In the genomic region with DNA sequence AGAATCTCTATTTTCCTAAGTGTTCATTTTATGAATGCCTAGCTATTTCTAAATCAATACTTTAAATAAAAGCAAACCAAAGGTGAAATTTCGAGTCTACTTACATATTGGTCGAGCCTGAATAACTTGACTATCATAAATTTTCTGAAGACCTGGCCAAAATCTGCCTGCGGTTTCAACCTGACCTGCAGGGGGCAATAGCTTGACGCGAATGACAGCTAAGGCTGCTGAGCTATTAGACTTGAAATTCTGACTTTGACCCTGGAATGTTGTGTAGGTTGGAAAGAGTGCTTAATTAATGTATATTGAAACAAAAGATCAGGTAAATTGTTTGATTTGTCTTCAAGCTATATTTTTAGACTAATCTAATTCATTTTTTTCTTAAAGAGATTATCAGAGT, we compare ENCODE assay signal across 9 mouse cellular contexts.
DNase-seq lines count a peak whose midpoint lies in the region; ATAC-seq and TF ChIP-seq lines count a peak whose summit lies in the region.
"Had no signal": no experiment of that assay in that cellular context is flagged by ENCODE, and none has a peak within 500 bp of the region (broad histone marks: within the 10 kb centered on the region; RNA-seq: fewer than 3 reads in every experiment).

No protein-coding gene starts in this region.

- no peak overlapping the region for H3K4me2 ChIP-seq in hindbrain, embryonic 11.5 days (replicated peaks; ENCODE audit: low read depth, low read length)
- H3K4me2 ChIP-seq in hindbrain, embryonic 13.5 days = no peak overlapping the region
- no peak overlapping the region for H3K4me2 ChIP-seq in embryonic facial prominence, embryonic 14.5 days (ENCODE audit: low read depth, low read length)
- H3K4me2 ChIP-seq: embryonic facial prominence, embryonic 15.5 days had no signal

- peak; percentile 76 for TF ChIP-seq CTCF in E14TG2a.4 (conservative IDR thresholded peaks at IDR 0.05; ENCODE audit: low read length)

- 5% methylated on average over 5 of the region's 5 CpGs for WGBS in hindbrain, embryonic 11.5 days
- 3% methylated on average over 5 of the region's 5 CpGs for WGBS in hindbrain, embryonic 13.5 days
- 2% methylated on average over 5 of the region's 5 CpGs for WGBS in embryonic facial prominence, embryonic 14.5 days

- peak; percentile 81 for DNase-seq in hindbrain, embryonic 11.5 days (ENCODE audit: low spot score)
- DNase-seq in adrenal gland, adult 2 months = peak; percentile 54
- peak; percentile 53 for DNase-seq in embryonic facial prominence, embryonic 14.5 days (ENCODE audit: low spot score)
- DNase-seq in layer of hippocampus, postnatal 14 days (ENCODE audit: low spot score in 2 of 2) = peak; percentile 68 to 81
- DNase-seq in retina, embryonic 14.5 days (ENCODE audit: low spot score) = peak; percentile 87

- no peak overlapping the region for H3K4me3 ChIP-seq in hindbrain, embryonic 11.5 days (ENCODE audit: low read depth, low read length)
- H3K4me3 ChIP-seq in hindbrain, embryonic 13.5 days = no peak overlapping the region
- H3K4me3 ChIP-seq in E14TG2a.4 (replicated peaks; ENCODE audit: low read length) = no peak overlapping the region
- no peak overlapping the region for H3K4me3 ChIP-seq in embryonic facial prominence, embryonic 14.5 days (ENCODE audit: low read depth, low read length)
- H3K4me3 ChIP-seq: embryonic facial prominence, embryonic 15.5 days had no signal

- no peak overlapping the region for H3K27ac ChIP-seq in hindbrain, embryonic 11.5 days (ENCODE audit: low read depth, low read length)
- H3K27ac ChIP-seq in hindbrain, embryonic 13.5 days = no peak overlapping the region
- H3K27ac ChIP-seq in embryonic facial prominence, embryonic 14.5 days (replicated peaks; ENCODE audit: low read depth, low read length) = no peak overlapping the region
- H3K27ac ChIP-seq: embryonic facial prominence, embryonic 15.5 days had no signal

- no peak overlapping the region for H3K9ac ChIP-seq in hindbrain, embryonic 11.5 days (ENCODE audit: low read depth, low read length)
- no peak overlapping the region for H3K9ac ChIP-seq in hindbrain, embryonic 13.5 days
- no peak overlapping the region for H3K9ac ChIP-seq in embryonic facial prominence, embryonic 14.5 days (ENCODE audit: low read depth, low read length)
- H3K9ac ChIP-seq: embryonic facial prominence, embryonic 15.5 days had no signal

- no peaks in the 10 kb centered on the region for H3K4me1 ChIP-seq in hindbrain, embryonic 11.5 days (replicated peaks; ENCODE audit: control insufficient read depth, insufficient read depth, low read length)
- H3K4me1 ChIP-seq in hindbrain, embryonic 13.5 days (replicated peaks) = peaks cover 19% of the 10 kb centered on the region
- H3K4me1 ChIP-seq in E14TG2a.4 (replicated peaks; ENCODE audit: low read depth, low read length) = peaks cover 19% of the 10 kb centered on the region
- 0 out of 2 replicates have a peak, but pooled peaks cover 10% of the 10 kb centered on the region for H3K4me1 ChIP-seq in embryonic facial prominence, embryonic 14.5 days (ENCODE audit: control insufficient read depth, insufficient read depth, low read length)

- H3K36me3 ChIP-seq in hindbrain, embryonic 11.5 days (ENCODE audit: control insufficient read depth, insufficient read depth, low read length) = no peaks in the 10 kb centered on the region
- H3K36me3 ChIP-seq in hindbrain, embryonic 13.5 days = no peaks in the 10 kb centered on the region
- H3K36me3 ChIP-seq in E14TG2a.4 (ENCODE audit: insufficient read depth, low read length) = no peaks in the 10 kb centered on the region
- H3K36me3 ChIP-seq in embryonic facial prominence, embryonic 14.5 days (ENCODE audit: control insufficient read depth, insufficient read depth, low read length) = no peaks in the 10 kb centered on the region
- H3K36me3 ChIP-seq: embryonic facial prominence, embryonic 15.5 days had no signal

- ATAC-seq in hindbrain, embryonic 11.5 days (ENCODE audit: low FRiP score) = no peak
- no peak for ATAC-seq in hindbrain, embryonic 13.5 days (ENCODE audit: low FRiP score)
- no peak for ATAC-seq in embryonic facial prominence, embryonic 14.5 days (ENCODE audit: low read depth)
- no peak for ATAC-seq in erythroid progenitor cell, adult 5-6 weeks (replicated peaks; ENCODE audit: low FRiP score, poor library complexity, severe bottlenecking)

- peaks cover 10% of the 10 kb centered on the region; the same call in 1 of the 2 replicates for H3K27me3 ChIP-seq in hindbrain, embryonic 11.5 days (ENCODE audit: control insufficient read depth, insufficient read depth, low read length)
- peaks cover 25% of the 10 kb centered on the region for H3K27me3 ChIP-seq in hindbrain, embryonic 13.5 days
- peaks cover 43% of the 10 kb centered on the region for H3K27me3 ChIP-seq in E14TG2a.4 (ENCODE audit: insufficient read depth, low read length)
- H3K27me3 ChIP-seq in embryonic facial prominence, embryonic 14.5 days (replicated peaks; ENCODE audit: control insufficient read depth, insufficient read depth, low read length) = peaks cover 44% of the 10 kb centered on the region

- no peaks in the 10 kb centered on the region for H3K9me3 ChIP-seq in hindbrain, embryonic 11.5 days (ENCODE audit: control insufficient read depth, low read length)
- H3K9me3 ChIP-seq in hindbrain, embryonic 13.5 days = no peaks in the 10 kb centered on the region
- H3K9me3 ChIP-seq in E14TG2a.4 (ENCODE audit: low read length) = no peaks in the 10 kb centered on the region
- no peaks in the 10 kb centered on the region for H3K9me3 ChIP-seq in embryonic facial prominence, embryonic 14.5 days (ENCODE audit: control insufficient read depth, low read length)
- H3K9me3 ChIP-seq: embryonic facial prominence, embryonic 15.5 days had no signal
